Mouse (Mus musculus) ES-Bruce4 (cell line): ENCODE measurements around the gene Als2cl.

Experiments used
- CTCF ChIP-seq: IDR thresholded peaks from one replicate; pipeline ENCODE4 v1.8.1; 2011; ENCODE audit warnings: low read depth, low read length
- EP300 ChIP-seq: IDR thresholded peaks from 2 replicates; pipeline ENCODE4 v1.6.1; 2011; ENCODE audit warnings: low read depth, low read length; ENCODE audit not compliant: insufficient read depth
- POLR2A ChIP-seq: IDR thresholded peaks from one replicate; pipeline ENCODE4 v1.8.1; 2011; ENCODE audit warnings: low read length; ENCODE audit not compliant: insufficient read depth

DNA sequence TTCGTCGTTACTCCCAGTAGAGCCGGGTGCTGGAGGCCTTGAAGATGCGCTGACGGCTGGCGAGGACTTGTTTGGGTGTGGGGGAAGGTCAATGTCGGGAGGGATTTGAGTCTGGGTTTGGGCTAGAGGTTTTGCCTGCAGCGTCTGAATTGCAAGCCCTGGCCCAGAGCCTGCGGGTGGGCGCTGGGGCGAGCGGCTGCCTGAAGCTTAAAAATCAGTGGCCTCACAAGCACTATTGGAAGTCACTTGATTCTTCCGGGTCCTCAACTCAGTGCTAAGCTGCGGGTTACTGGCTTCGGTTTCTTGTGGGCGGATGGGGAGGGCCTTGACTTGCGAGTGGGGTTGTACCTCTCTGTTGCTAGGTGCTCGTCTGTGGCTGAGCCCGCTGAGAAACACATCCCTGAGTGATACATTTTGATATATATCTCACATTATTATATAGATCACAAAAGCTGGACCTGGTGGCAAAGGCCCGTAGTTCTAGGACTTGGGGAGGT is 66.9 kb downstream of the Als2cl start:
- TF ChIP-seq CTCF (no peak), EP300 (peak; percentile 87), POLR2A (no peak)
